Mouse (Mus musculus) heart, embryonic 12.5 days (tissue): ENCODE data around the gene Gm21981. TPM values are rescaled to one million over a fixed set of nuclear protein-coding genes. Genes with fewer than 3 reads are reported as not detected.

ENCODE experiments used
- polyA plus RNA-seq: library from polyadenylated mRNA; unstranded; fragments of >200 nt; fragmentation: Nextera tagmentation; extraction: Ambion mirVana; gene quantifications from 2 replicates; pipeline ENCODE4 v1.2.1, GENCODE M21; 2016

Gm21981 gene
- polyA plus RNA-seq, 1 experiment from 2014 or later: 0.19 TPM

Other genes with a start within 250 kb of the Gm21981 start
- gene Taf8, start 192.2 kb downstream of the Gm21981 start, polyA plus RNA-seq: 21.1 and 22.1 TPM in 2 replicates
- gene Ccnd3, start 189.4 kb downstream of the Gm21981 start, polyA plus RNA-seq: 533 and 538 TPM in 2 replicates
- gene Bysl, start 83.0 kb downstream of the Gm21981 start, polyA plus RNA-seq: 24.7 and 27.8 TPM in 2 replicates
- gene Med20, start 82.9 kb downstream of the Gm21981 start, polyA plus RNA-seq: 27.8 and 30.0 TPM in 2 replicates
- 1.3 and 2.7 TPM in 2 replicates for gene Gm20517, start 82.9 kb downstream of the Gm21981 start, polyA plus RNA-seq
- 3.5 and 4.8 TPM in 2 replicates for gene Usp49, start 63.8 kb downstream of the Gm21981 start, polyA plus RNA-seq
- gene Tomm6, start 6.1 kb downstream of the Gm21981 start, polyA plus RNA-seq: 352 and 355 TPM in 2 replicates
- gene Frs3, start 5.4 kb downstream of the Gm21981 start, polyA plus RNA-seq: 4.6 and 5.1 TPM in 2 replicates
- gene Prickle4, start 281 bp upstream of the Gm21981 start, polyA plus RNA-seq: 0.56 TPM in 1 of 2 replicates, not detected in the other
- gene Pgc, start 32.4 kb upstream of the Gm21981 start, polyA plus RNA-seq: not detected in 2 replicates
- gene Tfeb, start 42.6 kb upstream of the Gm21981 start, polyA plus RNA-seq: 22.7 and 24.5 TPM in 2 replicates
- gene Mdfi, start 140.2 kb upstream of the Gm21981 start, polyA plus RNA-seq: 11.1 and 11.2 TPM in 2 replicates
- gene Foxp4, start 230.2 kb upstream of the Gm21981 start, polyA plus RNA-seq: 20.7 and 22.5 TPM in 2 replicates